Mouse (Mus musculus): ENCODE measurements around the gene Hist1h2ad. TPM values are rescaled to one million over a fixed set of nuclear protein-coding genes. Genes with fewer than 3 reads are reported as not detected.
"Not testable (repeated sequence)": the region's sequence is repeated elsewhere in the genome, so short reads cannot be mapped to it uniquely, and the experiment has no call there.

The Hist1h2ad gene
- polyA plus RNA-seq, 1 experiment from 2014 or later: 0.86 TPM

DNA sequence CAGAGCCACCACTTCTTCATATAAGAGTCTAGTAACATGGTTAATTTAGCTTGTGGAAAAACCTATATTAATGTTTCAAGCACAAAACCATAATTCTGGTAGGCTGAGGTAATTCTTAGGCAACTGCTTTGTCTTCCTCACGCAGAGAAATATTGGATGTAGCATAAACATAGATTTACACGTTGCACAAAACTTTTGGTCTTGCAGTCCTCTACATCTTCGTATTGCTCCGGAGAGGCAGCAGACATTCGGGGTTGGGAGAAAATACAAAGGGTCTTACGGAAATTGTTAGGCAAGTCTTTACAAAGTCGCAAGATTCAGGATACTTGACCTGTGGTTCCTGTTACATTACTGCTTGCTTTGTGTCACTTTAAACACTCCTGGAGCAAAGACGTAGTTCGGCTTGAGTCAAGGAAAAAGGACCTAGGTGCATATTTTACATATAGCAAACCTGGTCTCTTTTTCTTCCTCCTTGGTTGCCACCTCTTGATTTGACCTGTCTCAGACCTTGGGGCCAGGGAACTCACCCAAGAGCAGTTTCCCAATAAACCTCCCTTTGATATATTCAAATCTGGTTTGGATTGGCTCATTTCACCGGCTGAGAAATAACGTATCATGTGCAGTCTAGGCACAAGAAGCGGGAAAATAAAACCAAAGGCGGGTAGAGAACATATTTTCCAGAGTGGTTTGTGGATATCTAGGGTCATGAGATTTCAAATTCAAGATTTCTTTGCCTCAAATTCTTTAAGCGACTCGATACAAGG lies 39.6 kb upstream of the Hist1h2ad start:
- no peaks in the 10 kb centered on the region for H3K27me3 ChIP-seq (replicated peaks)
- H3K4me1 ChIP-seq: peaks cover 22% of the 10 kb centered on the region
- H3K9ac ChIP-seq: peak overlapping the region; percentile 57
- peak overlapping the region; percentile 46 for H3K4me3 ChIP-seq
- no peaks in the 10 kb centered on the region for H3K36me3 ChIP-seq
- ATAC-seq (ENCODE audit: low FRiP score, low read depth): no peak
- peak overlapping the region; percentile 64 for H3K27ac ChIP-seq
- peak overlapping the region; percentile 70 for H3K4me2 ChIP-seq (replicated peaks)
- under 1% methylated on average over 15 of the region's 15 CpGs for WGBS
- H3K9me3 ChIP-seq: no peaks in the 10 kb centered on the region

DNA sequence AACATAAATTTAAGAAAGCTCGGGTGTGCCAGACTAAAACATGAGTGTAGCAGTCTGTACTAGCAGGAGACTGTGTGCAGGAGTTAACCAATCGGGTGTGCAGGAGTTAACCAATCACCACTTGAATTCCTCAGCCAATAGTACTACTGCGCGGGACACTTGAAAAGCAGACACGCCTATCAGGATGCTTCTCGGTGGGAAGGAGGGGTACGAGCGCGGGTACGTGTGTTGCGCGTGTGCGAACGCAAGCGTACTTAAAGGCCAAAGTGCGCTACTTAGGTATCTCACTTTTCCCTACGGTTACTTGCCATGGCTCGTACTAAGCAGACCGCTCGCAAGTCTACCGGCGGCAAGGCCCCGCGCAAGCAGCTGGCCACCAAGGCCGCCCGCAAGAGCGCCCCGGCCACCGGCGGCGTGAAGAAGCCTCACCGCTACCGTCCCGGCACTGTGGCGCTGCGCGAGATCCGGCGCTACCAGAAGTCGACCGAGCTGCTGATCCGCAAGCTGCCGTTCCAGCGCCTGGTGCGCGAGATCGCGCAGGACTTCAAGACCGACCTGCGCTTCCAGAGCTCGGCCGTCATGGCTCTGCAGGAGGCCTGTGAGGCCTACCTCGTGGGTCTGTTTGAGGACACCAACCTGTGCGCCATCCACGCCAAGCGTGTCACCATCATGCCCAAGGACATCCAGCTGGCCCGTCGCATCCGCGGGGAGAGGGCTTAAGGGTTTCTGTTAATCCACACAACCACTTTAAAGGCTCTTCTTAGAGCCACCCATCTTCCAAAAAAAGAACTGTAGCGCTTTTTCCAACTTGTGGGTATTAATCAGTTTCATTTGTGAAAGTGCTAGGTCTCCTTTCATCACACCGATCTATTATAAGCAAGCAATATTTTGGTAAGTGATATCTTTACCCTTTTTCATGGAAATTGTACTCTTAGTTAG lies 38.8 kb upstream of the Hist1h2ad start, which contains the start of gene Hist1h3g:
Hist1h3g (plus strand) TSS at position 286 of the 939 bp plus-strand sequence.
- Histone ChIP-seq H3K27ac (peak within 1 kb of the TSS; percentile 64), H3K4me2 (replicated peaks) (peak within 1 kb of the TSS; percentile 70), H3K4me1 (peaks cover 22% of the 10 kb centered on the region), H3K4me3 (peak within 1 kb of the TSS; percentile 46), H3K9ac (peak within 1 kb of the TSS; percentile 62)
- under 1% methylated on average over 58 of the region's 62 CpGs for WGBS
- H3K9me3 ChIP-seq; H3K27me3 ChIP-seq (replicated peaks); H3K36me3 ChIP-seq: not testable (repeated sequence)
- ATAC-seq (ENCODE audit: low FRiP score, low read depth): peak; percentile 86

DNA sequence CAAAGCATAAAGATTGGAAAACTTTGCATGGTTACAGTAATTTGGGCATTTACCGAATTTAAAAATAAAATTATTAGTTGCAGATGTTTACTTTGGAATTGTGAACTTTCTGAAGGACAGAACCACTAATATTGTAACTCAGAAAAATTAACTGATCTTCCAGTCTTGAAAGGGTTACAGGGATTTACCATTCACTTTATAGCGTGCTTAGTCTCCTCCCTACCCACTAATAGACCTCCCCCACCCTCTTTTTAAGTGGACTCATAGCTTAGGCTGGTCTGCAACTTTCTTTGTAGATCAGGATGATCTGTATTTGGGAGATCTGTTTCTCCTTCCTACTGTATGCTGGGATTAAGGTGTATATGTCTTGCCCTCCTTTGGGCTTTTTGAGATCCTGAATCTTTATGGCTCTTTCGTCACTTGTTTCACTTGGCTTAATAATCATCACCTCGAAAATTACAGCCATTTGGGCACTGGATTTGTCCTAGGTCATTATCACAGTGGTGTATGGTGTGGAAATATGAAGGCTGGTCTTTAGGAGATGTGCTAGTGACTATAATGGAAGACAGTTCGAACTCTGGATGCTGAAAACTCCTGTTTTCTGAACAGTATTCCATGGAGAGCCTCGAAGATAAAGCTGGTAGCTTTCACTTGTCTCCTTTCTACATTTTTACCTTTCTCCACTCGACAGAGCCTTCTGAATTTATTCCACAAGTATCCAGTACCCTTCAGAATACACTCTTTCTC lies 37.9 kb upstream of the Hist1h2ad start:
- no peak for ATAC-seq (ENCODE audit: low FRiP score, low read depth)
- Histone ChIP-seq H3K4me1 (peaks cover 22% of the 10 kb centered on the region), H3K36me3 (no peaks in the 10 kb centered on the region), H3K27ac (no peak overlapping the region), H3K4me3 (peak overlapping the region; percentile 31), H3K27me3 (replicated peaks) (no peaks in the 10 kb centered on the region), H3K4me2 (replicated peaks) (peak overlapping the region; percentile 70), H3K9ac (peak overlapping the region; percentile 62), H3K9me3 (no peaks in the 10 kb centered on the region)
- 18% methylated on average over 7 of the region's 7 CpGs for WGBS

- H3K27ac ChIP-seq: no peak overlapping the region
- no peak overlapping the region for H3K9ac ChIP-seq
- 77% methylated on average over 3 of the region's 3 CpGs for WGBS
- H3K4me2 ChIP-seq (replicated peaks): peak overlapping the region; percentile 70
- no peaks in the 10 kb centered on the region for H3K9me3 ChIP-seq
- no peaks in the 10 kb centered on the region for H3K36me3 ChIP-seq
- H3K4me1 ChIP-seq: peaks cover 22% of the 10 kb centered on the region
- no peak for ATAC-seq (ENCODE audit: low FRiP score, low read depth)
- no peak overlapping the region for H3K4me3 ChIP-seq
- no peaks in the 10 kb centered on the region for H3K27me3 ChIP-seq (replicated peaks)
These were observed 37.0 kb upstream of the Hist1h2ad start for GRCm38 (mm10) chr13:23537006-23537710.

DNA sequence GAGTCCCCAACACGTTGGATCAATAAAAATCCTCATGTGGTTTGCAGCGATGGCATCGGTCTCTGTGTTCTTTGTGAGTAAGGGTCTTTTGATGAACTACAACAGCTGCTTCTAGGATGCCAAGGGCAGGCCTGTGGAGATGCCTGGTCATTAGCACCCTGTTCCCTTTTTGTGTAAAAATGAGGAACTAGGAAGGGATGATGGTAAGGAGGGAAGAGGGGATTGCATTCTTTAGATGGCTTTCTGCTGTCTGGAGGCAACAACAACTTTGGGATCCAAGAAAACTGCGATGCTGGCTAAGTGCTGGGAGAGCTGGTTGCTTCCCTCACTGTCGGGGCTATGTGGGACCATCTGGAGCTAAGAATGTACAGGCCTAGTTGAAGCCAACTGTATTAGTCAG lies 35.9 kb upstream of the Hist1h2ad start:
- H3K4me1 ChIP-seq: peaks cover 11% of the 10 kb centered on the region
- no peak overlapping the region for H3K9ac ChIP-seq
- H3K36me3 ChIP-seq: no peaks in the 10 kb centered on the region
- ATAC-seq (ENCODE audit: low FRiP score, low read depth): no peak
- no peaks in the 10 kb centered on the region for H3K9me3 ChIP-seq
- H3K27ac ChIP-seq: no peak overlapping the region
- 70% methylated on average over 5 of the region's 5 CpGs for WGBS
- H3K4me2 ChIP-seq (replicated peaks): no peak overlapping the region
- no peak overlapping the region for H3K4me3 ChIP-seq
- no peaks in the 10 kb centered on the region for H3K27me3 ChIP-seq (replicated peaks)

DNA sequence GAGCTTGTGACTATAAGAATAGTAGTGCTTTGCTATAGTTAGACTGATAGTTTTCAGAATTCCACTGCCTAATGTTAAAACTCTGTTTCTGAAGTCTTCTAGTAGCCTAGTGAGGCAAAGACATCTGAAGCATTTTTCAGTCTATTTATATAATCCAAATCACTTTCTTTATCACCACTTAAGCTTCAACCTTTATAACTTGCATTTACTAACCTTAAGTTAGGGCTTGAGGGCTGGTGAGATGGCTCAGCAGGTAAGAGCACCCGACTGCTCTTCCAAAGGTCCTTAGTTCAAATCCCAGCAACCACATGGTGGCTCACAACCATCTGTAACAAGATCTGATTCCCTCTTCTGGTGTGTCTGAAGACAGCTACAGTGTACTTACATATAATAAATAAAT lies 34.4 kb upstream of the Hist1h2ad start:
- H3K36me3 ChIP-seq; H3K9me3 ChIP-seq; H3K4me2 ChIP-seq (replicated peaks); H3K27ac ChIP-seq; ATAC-seq (ENCODE audit: low FRiP score, low read depth); H3K4me3 ChIP-seq; H3K9ac ChIP-seq; H3K27me3 ChIP-seq (replicated peaks); H3K4me1 ChIP-seq: not testable (repeated sequence)
- WGBS: 79% methylated on average over 1 of the region's 1 CpGs

- Histone ChIP-seq H3K27ac (no peak overlapping the region), H3K36me3 (no peaks in the 10 kb centered on the region), H3K27me3 (replicated peaks) (no peaks in the 10 kb centered on the region), H3K4me1 (peaks cover under 1% of the 10 kb centered on the region), H3K9ac (no peak overlapping the region), H3K9me3 (no peaks in the 10 kb centered on the region), H3K4me2 (replicated peaks) (no peak overlapping the region), H3K4me3 (no peak overlapping the region)
- WGBS: 81% methylated on average over 3 of the region's 3 CpGs
- ATAC-seq (ENCODE audit: low FRiP score, low read depth): no peak
These were observed 32.7 kb upstream of the Hist1h2ad start for GRCm38 (mm10) chr13:23541497-23541896.

GRCm38 (mm10) chr13:23542225-23542980 lies 31.8 kb upstream of the Hist1h2ad start:
- ATAC-seq (ENCODE audit: low FRiP score, low read depth); H3K4me1 ChIP-seq; H3K9me3 ChIP-seq; H3K27me3 ChIP-seq (replicated peaks); H3K27ac ChIP-seq; H3K36me3 ChIP-seq: not testable (repeated sequence)
- 6% methylated on average over 3 of the region's 3 CpGs for WGBS
- H3K9ac ChIP-seq: peak overlapping the region; percentile 56
- peak overlapping the region; percentile 42 for H3K4me3 ChIP-seq
- peak overlapping the region; percentile 68 for H3K4me2 ChIP-seq (replicated peaks)

DNA sequence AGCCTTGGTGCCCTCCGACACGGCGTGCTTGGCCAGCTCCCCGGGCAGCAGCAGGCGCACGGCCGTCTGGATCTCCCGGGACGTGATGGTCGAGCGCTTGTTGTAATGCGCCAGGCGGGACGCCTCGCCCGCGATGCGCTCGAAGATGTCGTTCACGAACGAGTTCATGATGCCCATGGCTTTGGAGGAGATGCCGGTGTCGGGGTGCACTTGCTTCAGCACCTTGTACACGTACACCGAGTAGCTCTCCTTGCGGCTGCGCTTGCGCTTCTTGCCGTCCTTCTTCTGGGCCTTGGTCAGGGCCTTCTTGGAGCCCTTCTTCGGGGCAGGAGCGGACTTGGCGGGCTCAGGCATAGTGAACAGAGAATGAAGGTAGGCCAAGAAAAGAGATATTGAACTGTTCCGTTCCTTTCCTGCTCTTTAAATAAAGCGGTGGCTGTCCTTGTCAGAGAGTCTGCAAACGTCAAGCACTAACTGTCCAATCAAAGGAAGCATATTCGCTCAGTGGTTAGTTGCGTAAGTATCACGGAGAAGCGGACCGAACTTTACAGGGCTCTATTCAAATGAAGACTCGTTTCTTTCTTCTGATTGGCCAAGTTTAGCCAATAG lies 31.1 kb upstream of the Hist1h2ad start, which contains the start of gene Hist1h2bh:
Hist1h2bh (minus strand) TSS at position 394 of the 609 bp plus-strand sequence.
- H3K4me2 ChIP-seq (replicated peaks): peak within 1 kb of the TSS; percentile 68
- H3K9me3 ChIP-seq; H3K27me3 ChIP-seq (replicated peaks); H3K4me1 ChIP-seq; H3K36me3 ChIP-seq: not testable (repeated sequence)
- WGBS: under 1% methylated on average over 42 of the region's 42 CpGs
- H3K27ac ChIP-seq: peak within 1 kb of the TSS; percentile 57; the same call in 1 of the 2 replicates
- peak within 1 kb of the TSS; percentile 56 for H3K9ac ChIP-seq
- peak within 1 kb of the TSS; percentile 48 for H3K4me3 ChIP-seq
- peak; percentile 91 for ATAC-seq (ENCODE audit: low FRiP score, low read depth)

DNA sequence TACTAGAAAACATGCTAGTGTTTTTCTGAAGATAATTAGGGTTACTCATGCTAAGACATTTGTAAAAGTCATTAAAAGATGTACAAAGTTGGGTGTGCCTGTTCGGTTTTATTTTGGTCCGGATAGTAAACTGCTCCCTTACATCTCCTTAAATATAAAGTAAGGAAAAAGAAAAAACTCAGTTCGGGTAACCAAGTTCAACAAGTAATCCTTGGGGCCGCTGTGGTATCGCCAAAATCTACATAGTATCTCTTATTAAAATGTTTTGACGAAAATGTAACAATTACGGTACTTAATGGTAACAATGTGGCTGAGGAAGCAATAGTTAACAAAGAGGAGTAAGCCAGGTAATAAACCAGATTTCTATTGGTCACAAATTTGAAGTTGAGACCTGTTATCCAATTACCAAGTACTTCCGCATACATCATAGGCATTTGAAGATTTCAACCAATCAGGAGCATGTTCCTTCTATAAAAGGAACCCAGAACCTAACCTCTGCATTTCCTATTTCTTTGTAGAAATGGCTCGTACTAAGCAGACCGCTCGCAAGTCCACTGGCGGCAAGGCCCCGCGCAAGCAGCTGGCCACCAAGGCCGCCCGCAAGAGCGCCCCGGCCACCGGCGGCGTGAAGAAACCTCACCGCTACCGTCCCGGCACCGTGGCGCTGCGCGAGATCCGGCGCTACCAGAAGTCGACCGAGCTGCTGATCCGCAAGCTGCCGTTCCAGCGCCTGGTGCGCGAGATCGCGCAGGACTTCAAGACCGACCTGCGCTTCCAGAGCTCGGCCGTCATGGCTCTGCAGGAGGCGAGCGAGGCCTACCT lies 30.0 kb upstream of the Hist1h2ad start, which contains the start of gene Hist1h3f:
Hist1h3f (plus strand) TSS at position 88 of the 822 bp plus-strand sequence.
- Histone ChIP-seq H3K36me3 (no peaks in the 10 kb centered on the region), H3K9me3 (no peaks in the 10 kb centered on the region), H3K4me1 (no peaks in the 10 kb centered on the region), H3K27ac (peak within 1 kb of the TSS; percentile 81), H3K27me3 (replicated peaks) (no peaks in the 10 kb centered on the region), H3K9ac (peak within 1 kb of the TSS; percentile 61), H3K4me3 (peak within 1 kb of the TSS; percentile 48), H3K4me2 (replicated peaks) (peak within 1 kb of the TSS; percentile 68)
- peak; percentile 94 for ATAC-seq (ENCODE audit: low FRiP score, low read depth)
- WGBS: under 1% methylated on average over 25 of the region's 45 CpGs

All from neural tube, embryonic 12.5 days (tissue).